Mouse (Mus musculus) MEL (cell line): ENCODE measurements around the gene Sbno2. TPM values are rescaled to one million over a fixed set of nuclear protein-coding genes. Genes with fewer than 3 reads are reported as not detected.

Experiments used
- DNase-seq: peaks from one replicate; pipeline ENCODE4 v3.0.0; 2011; ENCODE audit warnings: low read depth, low spot score
- H3K27ac ChIP-seq: 2 replicates; pipeline ENCODE4 v1.5.1; 2012; ENCODE audit warnings: low read depth, mild to moderate bottlenecking, control low read depth, low read length, moderate library complexity; ENCODE audit not compliant: control insufficient read depth
- H3K27me3 ChIP-seq, 2 experiments: fragments of 150-350 bp in 1 of 2; sonication (generic) in 1 of 2; 2 replicates each; pipeline ENCODE4 v1.6.1; 2012; ENCODE audit warnings: low read length in 2 of 2, mild to moderate bottlenecking in 2 of 2, improper control_type of control experiment in 1 of 2, moderate library complexity in 1 of 2; ENCODE audit not compliant: insufficient read depth in 2 of 2, control insufficient read depth in 1 of 2
- H3K36me3 ChIP-seq, 2 experiments: 2 replicates each; pipeline ENCODE4 v1.6.1; 2012 to 2014; ENCODE audit warnings: low read length in 2 of 2, improper control_type of control experiment in 1 of 2, inconsistent platforms in 1 of 2, mild to moderate bottlenecking in 1 of 2; ENCODE audit not compliant: insufficient read depth in 2 of 2, control insufficient read depth in 1 of 2
- H3K4me1 ChIP-seq, 2 experiments: fragments of 150-350 bp in 1 of 2; sonication (generic) in 1 of 2; 2 replicates each; pipeline ENCODE4 v1.6.1; 2012; ENCODE audit warnings: low read length in 2 of 2, improper control_type of control experiment in 1 of 2, mild to moderate bottlenecking in 1 of 2; ENCODE audit not compliant: insufficient read depth in 2 of 2, control insufficient read depth in 1 of 2
- H3K4me3 ChIP-seq, 2 experiments: fragments of 150-350 bp in 1 of 2; sonication (generic) in 1 of 2; 2 replicates each; pipeline ENCODE4 v1.5.1; 2012; ENCODE audit warnings: low read depth in 2 of 2, low read length in 2 of 2, mild to moderate bottlenecking in 2 of 2, moderate library complexity in 2 of 2, control low read depth in 1 of 2, improper control_type of control experiment in 1 of 2; ENCODE audit not compliant: control insufficient read depth in 1 of 2, insufficient read depth in 1 of 2
- H3K79me2 ChIP-seq: 2 replicates; pipeline ENCODE4 v1.6.1; 2012; ENCODE audit warnings: mild to moderate bottlenecking, low read length, moderate library complexity; ENCODE audit not compliant: control insufficient read depth, poor library complexity, insufficient read depth
- H3K9ac ChIP-seq: 2 replicates; pipeline ENCODE4 v1.6.1; 2012; ENCODE audit warnings: low read depth, mild to moderate bottlenecking, control low read depth, low read length, moderate library complexity; ENCODE audit not compliant: control insufficient read depth, poor library complexity, severe bottlenecking
- H3K9me3 ChIP-seq: fragments of 150-350 bp; sonication (generic); replicated peaks from 2 replicates; pipeline ENCODE4 v1.6.1; 2012; ENCODE audit warnings: mild to moderate bottlenecking, low read length, improper control_type of control experiment, moderate library complexity; ENCODE audit not compliant: insufficient read depth
- BHLHE40 ChIP-seq: IDR thresholded peaks from 2 replicates; pipeline ENCODE4 v1.6.1; 2012; ENCODE audit warnings: low read depth, mild to moderate bottlenecking, inconsistent platforms, low read length, improper control_type of control experiment, borderline replicate concordance
- CHD1 ChIP-seq: IDR thresholded peaks from 2 replicates; pipeline ENCODE4 v1.6.1; 2012; ENCODE audit warnings: low read depth, mild to moderate bottlenecking, inconsistent platforms, low read length, improper control_type of control experiment
- E2F4 ChIP-seq: IDR thresholded peaks from 2 replicates; pipeline ENCODE4 v1.6.1; 2011; ENCODE audit warnings: low read depth, low read length, improper control_type of control experiment, borderline replicate concordance
- EP300 ChIP-seq, 2 experiments: IDR thresholded peaks; 2 replicates each; pipeline ENCODE4 v1.6.1; 2011; ENCODE audit warnings: improper control_type of control experiment in 2 of 2, low read length in 2 of 2, low read depth in 1 of 2, mild to moderate bottlenecking in 1 of 2
- ETS1 ChIP-seq: IDR thresholded peaks from 2 replicates; pipeline ENCODE4 v1.6.1; 2012; ENCODE audit warnings: low read depth, mild to moderate bottlenecking, inconsistent platforms, low read length, improper control_type of control experiment, moderate library complexity
- GATA1 ChIP-seq: IDR thresholded peaks from 2 replicates; pipeline ENCODE4 v1.6.1; 2011; ENCODE audit warnings: low read depth, low read length, improper control_type of control experiment
- HCFC1 ChIP-seq: IDR thresholded peaks from 2 replicates; pipeline ENCODE4 v1.6.1; 2012; ENCODE audit warnings: low read depth, mild to moderate bottlenecking, inconsistent platforms, low read length, improper control_type of control experiment, moderate library complexity
- KAT2A ChIP-seq: conservative IDR thresholded peaks from 2 replicates; pipeline ENCODE4 v1.6.1; 2012; ENCODE audit warnings: low read depth, low read length, improper control_type of control experiment, inconsistent platforms
- MAFK ChIP-seq: IDR thresholded peaks from 2 replicates; pipeline ENCODE4 v1.6.1; 2011; ENCODE audit warnings: low read depth, mild to moderate bottlenecking, low read length, improper control_type of control experiment, borderline replicate concordance
- MAX ChIP-seq: IDR thresholded peaks from 2 replicates; pipeline ENCODE4 v1.6.1; 2011; ENCODE audit warnings: low read length, improper control_type of control experiment
- MAZ ChIP-seq: IDR thresholded peaks from 2 replicates; pipeline ENCODE4 v1.6.1; 2012; ENCODE audit warnings: low read depth, mild to moderate bottlenecking, inconsistent platforms, low read length, improper control_type of control experiment
- MXI1 ChIP-seq: IDR thresholded peaks from 2 replicates; pipeline ENCODE4 v1.6.1; 2011; ENCODE audit warnings: mild to moderate bottlenecking, low read depth, low read length, improper control_type of control experiment
- MYC ChIP-seq: IDR thresholded peaks from 2 replicates; pipeline ENCODE4 v1.6.1; 2011; ENCODE audit warnings: low read depth, mild to moderate bottlenecking, low read length, improper control_type of control experiment, moderate library complexity
- NELFE ChIP-seq: IDR thresholded peaks from 2 replicates; pipeline ENCODE4 v1.6.1; 2011; ENCODE audit warnings: low read depth, low read length, improper control_type of control experiment
- RAD21 ChIP-seq: IDR thresholded peaks from 2 replicates; pipeline ENCODE4 v1.6.1; 2011; ENCODE audit warnings: mild to moderate bottlenecking, low read depth, low read length, improper control_type of control experiment
- RCOR1 ChIP-seq: IDR thresholded peaks from 2 replicates; pipeline ENCODE4 v1.6.1; 2012; ENCODE audit warnings: low read depth, mild to moderate bottlenecking, inconsistent platforms, low read length, improper control_type of control experiment
- SMC3 ChIP-seq: IDR thresholded peaks from 2 replicates; pipeline ENCODE4 v1.6.1; 2011; ENCODE audit warnings: low read depth, low read length, improper control_type of control experiment
- TAL1 ChIP-seq: IDR thresholded peaks from 2 replicates; pipeline ENCODE4 v1.6.1; 2012; ENCODE audit warnings: mild to moderate bottlenecking, inconsistent platforms, low read length, moderate library complexity, mixed read lengths
- TBP ChIP-seq: IDR thresholded peaks from 2 replicates; pipeline ENCODE4 v1.8.0; 2011; ENCODE audit warnings: low read depth, low read length, improper control_type of control experiment
- TCF12 ChIP-seq: IDR thresholded peaks from 2 replicates; pipeline ENCODE4 v1.6.1; 2014; ENCODE audit warnings: low read depth, mild to moderate bottlenecking, inconsistent platforms, low read length, improper control_type of control experiment, moderate library complexity
- USF1 ChIP-seq: IDR thresholded peaks from 2 replicates; pipeline ENCODE4 v1.6.1; 2014; ENCODE audit warnings: low read depth, mild to moderate bottlenecking, inconsistent platforms, low read length, improper control_type of control experiment, moderate library complexity
- USF2 ChIP-seq, 2 experiments: IDR thresholded peaks; 2 replicates each; pipeline ENCODE4 v1.6.1; 2011 to 2012; ENCODE audit warnings: improper control_type of control experiment in 2 of 2, low read length in 2 of 2, borderline replicate concordance in 1 of 2, inconsistent platforms in 1 of 2, low read depth in 1 of 2, mild to moderate bottlenecking in 1 of 2; ENCODE audit not compliant: insufficient read depth in 1 of 2
- ZKSCAN1 ChIP-seq: IDR thresholded peaks from 2 replicates; pipeline ENCODE4 v1.6.1; 2012; ENCODE audit warnings: low read depth, mild to moderate bottlenecking, inconsistent platforms, low read length, improper control_type of control experiment, moderate library complexity
- ZMIZ1 ChIP-seq: IDR thresholded peaks from 2 replicates; pipeline ENCODE4 v1.6.1; 2012; ENCODE audit warnings: low read depth, mild to moderate bottlenecking, inconsistent platforms, low read length, improper control_type of control experiment, moderate library complexity
- ZNF384 ChIP-seq: IDR thresholded peaks from 2 replicates; pipeline ENCODE4 v1.6.1; 2012; ENCODE audit warnings: low read depth, mild to moderate bottlenecking, inconsistent platforms, low read length, improper control_type of control experiment
- polyA plus RNA-seq, 2 experiments: library from polyadenylated mRNA; stranded (reverse) in 1 of 2; unstranded in 1 of 2; fragments of >175 nt in 1 of 2; fragments of >200 nt in 1 of 2; gene quantifications; 2 replicates each; pipeline versions ENCODE4 v1.2.1 to v1.2.4; 2012; ENCODE audit warnings: low replicate concordance in 2 of 2, low read depth in 1 of 2; ENCODE audit not compliant: insufficient read length in 2 of 2, insufficient read depth in 1 of 2, missing spikeins in 1 of 2
- total RNA-seq: library from RNA; depleted of rRNA; stranded (reverse); fragments of 300-350 nt; gene quantifications from 2 replicates; pipeline ENCODE4 v1.2.3, GENCODE M21; 2012

The Sbno2 gene
- total and polyA plus RNA-seq, 3 experiments, result 15.8 to 29.0 TPM; not detected in 1

DNA sequence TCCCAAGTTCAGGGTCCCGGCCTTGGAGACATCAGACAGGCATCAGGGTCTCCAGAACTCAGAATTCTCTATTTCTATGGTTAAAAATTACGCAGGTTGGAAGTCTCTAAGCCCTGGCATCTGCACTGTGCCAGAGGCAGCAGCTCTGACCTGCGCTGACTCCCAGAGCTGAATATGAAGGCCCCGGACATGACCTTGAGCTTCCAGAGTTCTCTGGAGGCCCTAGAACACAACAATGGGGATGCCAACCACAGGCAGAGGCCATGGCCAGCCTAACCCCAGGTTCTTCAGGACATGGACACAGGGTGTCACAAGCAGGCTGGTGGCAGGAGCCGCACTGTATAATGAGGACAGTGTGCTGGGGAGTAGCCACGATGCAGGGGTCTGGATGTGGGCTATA lies 11.3 kb downstream of the Sbno2 start:
- no peak overlapping the region for H3K27ac ChIP-seq
- peaks cover 18% of the 10 kb centered on the region for H3K79me2 ChIP-seq
- H3K27me3 ChIP-seq, result no peaks in the 10 kb centered on the region
- peaks cover 0 to 9% of the 10 kb centered on the region in 2 experiments; a peak in 3 of 4 replicates for H3K36me3 ChIP-seq
- H3K4me1 ChIP-seq, result peaks cover 2 to 18% of the 10 kb centered on the region in 2 experiments
- TF ChIP-seq SMC3 (no peak), CHD1 (no peak)
- no peaks in the 10 kb centered on the region for H3K9me3 ChIP-seq
- DNase-seq, result no peak
- H3K9ac ChIP-seq, result no peak overlapping the region
- no peak overlapping the region for H3K4me3 ChIP-seq

DNA sequence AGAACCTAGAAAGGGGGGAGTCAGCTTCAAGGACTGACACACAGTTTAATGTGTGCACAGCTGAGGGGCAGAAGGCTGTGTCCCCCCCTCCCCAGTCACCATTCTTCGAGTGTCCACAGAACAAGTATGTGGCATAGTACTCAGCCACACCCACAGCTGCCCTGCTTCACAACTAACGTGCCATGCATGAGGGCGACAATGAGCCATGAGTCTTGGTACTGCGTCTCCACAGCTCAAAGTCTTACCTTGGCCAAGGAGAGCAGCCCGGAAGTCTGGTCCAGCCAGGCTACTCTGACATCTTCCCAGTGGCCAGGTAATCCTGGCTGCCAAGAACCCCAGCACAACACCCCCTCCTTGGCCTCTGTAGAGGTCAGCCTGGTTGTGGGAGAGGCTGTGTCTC lies 12.7 kb downstream of the Sbno2 start:
- peaks cover under 1 to 4% of the 10 kb centered on the region in 2 experiments for H3K4me1 ChIP-seq
- DNase-seq, result no peak
- H3K9me3 ChIP-seq, result no peaks in the 10 kb centered on the region
- no peak overlapping the region for H3K27ac ChIP-seq
- no peak overlapping the region for H3K4me3 ChIP-seq
- H3K79me2 ChIP-seq, result peaks cover 7% of the 10 kb centered on the region
- peaks cover 0 to 4% of the 10 kb centered on the region in 2 experiments; a peak in 3 of 4 replicates for H3K36me3 ChIP-seq
- no peaks in the 10 kb centered on the region for H3K27me3 ChIP-seq
- no peak for TF ChIP-seq RAD21
- no peak for TF ChIP-seq TAL1
- TF ChIP-seq HCFC1, result no peak
- no peak for TF ChIP-seq SMC3
- no peak for TF ChIP-seq MAFK
- no peak for TF ChIP-seq EP300 (IDR thresholded peaks at IDR 0.05; ENCODE audit: low read depth in 1 of 2, low read length in 2 of 2)
- no peak for TF ChIP-seq ZNF384
- no peak for TF ChIP-seq MXI1
- TF ChIP-seq USF1, result no peak
- no peak for TF ChIP-seq ZMIZ1
- no peak for TF ChIP-seq ETS1
- TF ChIP-seq MAZ, result no peak
- H3K9ac ChIP-seq, result no peak overlapping the region

DNA sequence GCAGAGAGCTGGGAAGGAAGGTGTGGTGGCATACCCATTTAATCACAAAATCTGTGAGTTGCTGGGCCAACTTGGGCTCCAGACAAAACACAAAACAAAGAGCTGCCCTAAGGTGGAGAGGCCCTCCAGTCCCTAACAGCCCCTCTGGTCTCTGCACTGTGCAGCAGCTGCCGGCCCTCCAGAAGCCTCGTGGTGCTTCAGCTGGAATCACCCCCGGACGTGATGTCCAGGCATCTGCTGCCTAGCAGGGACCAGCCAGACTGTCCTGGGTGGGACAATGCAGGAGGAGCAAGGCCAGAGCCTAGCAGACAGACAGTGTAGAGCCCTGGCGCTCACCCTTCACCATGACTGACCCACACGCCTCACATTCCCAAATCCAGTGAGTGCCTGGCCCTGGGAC lies 13.8 kb downstream of the Sbno2 start:
- Histone ChIP-seq H3K9me3 (no peaks in the 10 kb centered on the region), H3K27ac (no peak overlapping the region), H3K4me3 (no peak overlapping the region), H3K36me3 (no peaks in the 10 kb centered on the region), H3K79me2 (peaks cover 3% of the 10 kb centered on the region; the same call in 1 of the 2 replicates), H3K27me3 (no peaks in the 10 kb centered on the region), H3K9ac (no peak overlapping the region), H3K4me1 (no peaks in the 10 kb centered on the region)
- TF ChIP-seq EP300 (IDR thresholded peaks at IDR 0.05; ENCODE audit: low read depth in 1 of 2, low read length in 2 of 2) (no peak), TBP (no peak), USF2 (IDR thresholded peaks at IDR 0.05; ENCODE audit: borderline replicate concordance in 1 of 2, insufficient read depth in 1 of 2, low read depth in 1 of 2, low read length in 2 of 2) (no peak), BHLHE40 (no peak), ZKSCAN1 (no peak), MAZ (no peak), NELFE (no peak), ZMIZ1 (no peak), SMC3 (no peak), USF1 (no peak), GATA1 (no peak), TAL1 (no peak), CHD1 (no peak), E2F4 (no peak), KAT2A (no peak), MAFK (no peak), MYC (no peak), RCOR1 (no peak), MAX (no peak), TCF12 (no peak)
- DNase-seq, result no peak
